Mouse (Mus musculus) C3H10T1/2 (cell line): ENCODE data around the gene Xntrpc. TPM values are rescaled to one million over a fixed set of nuclear protein-coding genes. Genes with fewer than 3 reads are reported as not detected.

Source experiments
- polyA plus RNA-seq, 2 experiments: library from polyadenylated mRNA; unstranded; fragments of >200 nt; fragmentation: generic; extraction: Trizol; gene quantifications; one replicate each; pipeline ENCODE4 v1.2.1; 2012; ENCODE audit warnings: missing spikeins in 2 of 2

The Xntrpc gene
- under 1 TPM; 0.01 to 0.67 TPM for polyA plus RNA-seq

GRCm38 (mm10) chr7:102065046-102065891, at the start of gene Xntrpc, which contains the start of the genes Rnf121 and Xndc1:
Xntrpc (plus strand) TSS chr7:102065713.
Rnf121 (minus strand) TSS chr7:102065469.
Xndc1 (plus strand) TSS chr7:102065511.

GRCm38 (mm10) chr7:102018590-102018989, 46.9 kb upstream of the Xntrpc start, which contains the start of gene Il18bp:
Il18bp (minus strand) TSS chr7:102018690.

GRCm38 (mm10) chr7:102082816-102083215, 17.3 kb downstream of the Xntrpc start, which contains the start of gene Trpc2:
Trpc2 (plus strand) TSS chr7:102083116.

GRCm38 (mm10) chr7:102101487-102101886, 36.0 kb downstream of the Xntrpc start, which contains the start of gene Art1:
Art1 (plus strand) TSS chr7:102101743.

GRCm38 (mm10) chr7:102109171-102109570, 43.7 kb downstream of the Xntrpc start, which contains the start of gene Art5:
Art5 (minus strand) TSS chr7:102109489.

GRCm38 (mm10) chr7:102116579-102117331, 51.2 kb downstream of the Xntrpc start, which contains the start of gene Chrna10:
Chrna10 (minus strand) TSS chr7:102116828.

Other genes starting within 250 kb of the Xntrpc start
- gene Phox2a, start 247.4 kb upstream of the Xntrpc start, polyA plus RNA-seq: not detected
- 10 to 100 TPM; 21.7 to 40.0 TPM for gene Inppl1, start 227.5 kb upstream of the Xntrpc start, polyA plus RNA-seq
- not detected for gene Folr2, start 208.5 kb upstream of the Xntrpc start, polyA plus RNA-seq
- gene Anapc15, start 202.0 kb upstream of the Xntrpc start, polyA plus RNA-seq: 100 to 1,000 TPM in 1 of 2 experiments, 10 to 100 TPM in 1; 56.8 to 127 TPM
- gene Folr1, start 194.9 kb upstream of the Xntrpc start, polyA plus RNA-seq: under 1 TPM; 0.40 to 0.68 TPM
- gene Lamtor1, start 159.8 kb upstream of the Xntrpc start, polyA plus RNA-seq: 100 to 1,000 TPM; 173 to 237 TPM
- gene Tomt, start 159.4 kb upstream of the Xntrpc start, polyA plus RNA-seq: under 1 TPM in 1 of 2 experiments, not detected in 1; 0.06 TPM
- gene Lrrc51, start 131.8 kb upstream of the Xntrpc start, polyA plus RNA-seq: 10 to 100 TPM in 1 of 2 experiments, 1 to 10 TPM in 1; 7.3 to 15.6 TPM
- gene Numa1, start 131.6 kb upstream of the Xntrpc start, polyA plus RNA-seq: 100 to 1,000 TPM in 1 of 2 experiments, 10 to 100 TPM in 1; 21.1 to 120 TPM
- 1 to 10 TPM in 1 of 2 experiments, under 1 TPM in 1; 0.20 to 1.9 TPM for gene Il18bp, start 47.0 kb upstream of the Xntrpc start, polyA plus RNA-seq
- gene Rnf121, start 244 bp upstream of the Xntrpc start, polyA plus RNA-seq: 10 to 100 TPM; 15.1 to 36.4 TPM
- gene Xndc1, start 202 bp upstream of the Xntrpc start, polyA plus RNA-seq: 10 to 100 TPM in 1 of 2 experiments, 1 to 10 TPM in 1; 4.7 to 10.9 TPM
- not detected for gene Trpc2, start 17.4 kb downstream of the Xntrpc start, polyA plus RNA-seq
- gene Art1, start 36.0 kb downstream of the Xntrpc start, polyA plus RNA-seq: not detected
- gene Art5, start 43.8 kb downstream of the Xntrpc start, polyA plus RNA-seq: not detected
- under 1 TPM in 1 of 2 experiments, not detected in 1; 0.02 TPM for gene Chrna10, start 51.1 kb downstream of the Xntrpc start, polyA plus RNA-seq
- gene Nup98, start 144.5 kb downstream of the Xntrpc start, polyA plus RNA-seq: 10 to 100 TPM in 1 of 2 experiments, 1 to 10 TPM in 1; 2.0 to 12.2 TPM
- gene Pgap2, start 144.5 kb downstream of the Xntrpc start, polyA plus RNA-seq: 10 to 100 TPM; 12.0 to 43.4 TPM
- 100 to 1,000 TPM; 117 to 137 TPM for gene Rhog, start 190.3 kb downstream of the Xntrpc start, polyA plus RNA-seq
- gene Stim1, start 202.1 kb downstream of the Xntrpc start, polyA plus RNA-seq: 10 to 100 TPM in 1 of 2 experiments, 1 to 10 TPM in 1; 4.8 to 35.1 TPM